Mouse (Mus musculus) C2C12 (cell line): Measurements from ENCODE around the gene Cnnm1.

Experiments used
- CTCF ChIP-seq: IDR thresholded peaks from one replicate; pipeline ENCODE4 v1.5.1; 2011; ENCODE audit not compliant: control insufficient read depth, insufficient read depth, insufficient read length
- MYOG ChIP-seq: IDR thresholded peaks from one replicate; pipeline ENCODE4 v1.6.1; 2011; ENCODE audit not compliant: control insufficient read depth, insufficient read length; ENCODE audit errors: extremely low read depth
- USF1 ChIP-seq: IDR thresholded peaks from one replicate; pipeline ENCODE4 v1.6.1; 2011; ENCODE audit warnings: low read depth, mild to moderate bottlenecking, control low read depth, moderate library complexity

DNA sequence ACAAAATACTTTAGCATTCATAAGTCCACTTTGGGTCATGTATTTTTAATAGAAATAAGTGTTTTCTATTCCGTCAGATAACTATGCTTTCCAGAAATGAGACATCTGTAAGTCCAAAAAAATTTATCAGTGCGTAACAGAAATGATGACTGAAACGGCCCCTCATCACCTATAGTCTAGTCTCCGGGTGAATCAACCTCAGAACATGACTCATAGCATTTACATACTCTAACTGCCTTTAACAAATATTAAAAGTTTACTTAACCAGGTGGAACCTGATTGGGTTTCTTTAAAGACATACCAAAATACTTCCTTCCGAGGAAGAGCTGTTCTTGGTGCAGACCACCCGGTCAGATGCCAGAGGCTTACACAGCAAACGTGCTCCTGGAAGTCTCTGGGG, 78.0 kb downstream of the Cnnm1 start:
- no peak for TF ChIP-seq USF1
- TF ChIP-seq CTCF = no peak
- no peak for TF ChIP-seq MYOG
